Mouse (Mus musculus): ENCODE results near the gene Klf15.

The Klf15 gene

DNA sequence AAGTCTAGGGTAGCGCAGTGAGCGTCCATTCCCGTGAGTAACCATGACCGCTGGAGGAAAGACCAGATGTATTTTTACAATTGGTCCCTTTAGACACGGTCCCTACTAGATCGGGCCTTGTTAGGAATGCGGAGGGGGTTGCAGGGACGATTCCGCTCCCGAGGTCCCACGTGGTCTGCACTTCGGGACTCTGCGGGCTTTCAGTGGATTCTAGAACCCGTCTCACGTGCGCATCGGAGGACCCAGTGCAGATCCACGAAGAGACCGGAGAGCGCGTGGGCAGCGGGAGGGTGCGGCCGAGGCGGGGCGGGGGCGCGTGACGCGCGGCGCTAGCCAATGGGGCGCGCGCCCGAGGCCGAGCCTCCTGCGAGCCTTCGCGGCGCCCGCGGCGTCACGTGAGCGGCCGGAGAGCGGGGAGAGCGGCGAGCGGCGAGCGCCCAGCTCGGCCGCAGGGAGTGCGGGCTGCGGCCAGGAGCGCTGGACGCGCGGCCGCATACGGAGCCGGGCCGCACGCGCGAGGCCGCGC, at the start of gene Klf15:
Gene Klf15, plus strand, starts transcription at position 396 of the 526 bp plus-strand sequence.
- DNase-seq (ENCODE audit: low spot score in 2 of 2): no peak

DNA sequence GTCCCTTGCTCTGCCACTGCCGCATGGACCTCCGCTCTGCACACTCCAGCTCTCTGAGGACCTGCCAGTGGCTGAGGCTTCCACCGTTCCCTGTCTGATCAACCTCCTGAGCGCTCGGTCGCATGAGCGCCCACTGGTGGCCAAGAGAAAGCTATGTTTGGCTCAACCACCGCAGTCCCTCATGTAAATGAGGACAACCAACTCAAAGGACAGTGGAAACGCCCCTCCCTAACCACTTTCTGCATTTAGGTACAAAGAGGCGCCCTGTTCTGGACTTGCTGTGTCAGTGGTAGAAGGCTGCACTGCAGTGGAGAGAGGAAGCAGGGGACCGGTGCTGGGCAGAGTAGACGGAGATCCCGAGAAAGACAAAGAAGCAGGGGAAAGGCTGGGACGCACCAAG, 39.8 kb upstream of the Klf15 start:
- DNase-seq (ENCODE audit: low spot score in 2 of 2): peak; percentile 64 to 77

GRCm38 (mm10) chr6:90425361-90425760, 37.0 kb upstream of the Klf15 start:
- DNase-seq (ENCODE audit: low spot score in 2 of 2): no peak

DNA sequence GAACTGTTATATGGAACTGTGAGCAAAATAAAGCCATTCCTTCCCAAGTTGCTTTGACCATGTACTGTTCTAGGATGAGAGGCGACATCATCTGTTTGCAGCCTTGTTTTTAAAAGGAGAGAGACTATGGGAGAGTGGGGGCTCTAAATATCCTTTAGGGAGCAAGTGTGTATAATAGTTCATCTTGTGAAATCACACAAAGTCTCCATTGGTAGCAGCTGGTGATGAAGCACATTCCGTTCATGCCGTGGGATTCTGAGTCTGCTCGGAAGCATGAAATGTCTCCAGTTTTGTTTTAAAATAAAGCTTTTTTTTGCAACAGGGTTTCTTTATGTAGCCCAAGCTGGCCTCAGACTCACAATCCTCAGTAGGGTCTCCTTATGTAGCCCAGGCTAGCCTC, 36.4 kb upstream of the Klf15 start:
- no peak for DNase-seq (ENCODE audit: low spot score in 2 of 2)

DNA sequence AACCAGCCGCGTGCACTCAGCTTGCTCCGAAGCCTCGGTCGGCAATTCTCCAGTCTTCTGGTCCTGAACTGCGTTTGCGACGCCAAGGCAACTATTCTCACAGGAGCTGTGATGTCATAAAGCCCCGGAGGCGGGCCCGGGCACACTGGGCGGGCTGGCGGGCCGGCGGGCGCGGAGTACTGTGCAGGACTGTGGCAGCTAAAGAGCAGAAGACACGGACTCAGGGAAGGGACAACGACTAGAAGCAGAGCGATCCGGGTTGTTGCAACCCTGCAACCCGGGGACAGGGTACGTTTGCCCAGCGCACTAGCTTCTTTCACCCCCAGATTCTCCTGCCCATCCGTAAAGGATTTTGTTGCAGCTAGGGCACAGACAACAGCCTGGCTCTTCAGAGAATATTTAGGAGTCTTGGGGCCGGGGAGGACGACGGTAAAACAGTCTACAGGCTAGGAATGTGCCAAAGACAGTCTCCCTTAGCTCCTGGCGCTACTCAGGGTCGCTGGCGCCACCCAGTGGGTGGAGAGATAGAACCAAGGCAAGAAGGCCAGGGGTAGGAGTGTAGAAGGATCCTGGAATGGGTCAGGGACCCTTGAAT, 33.9 kb upstream of the Klf15 start, which contains the start of gene Cfap100:
Gene Cfap100, minus strand, starts transcription at position 418 of the 595 bp plus-strand sequence.
- peak; percentile 19 to 46 for DNase-seq (ENCODE audit: low spot score in 2 of 2)

GRCm38 (mm10) chr6:90429911-90430310, 32.5 kb upstream of the Klf15 start:
- no peak for DNase-seq (ENCODE audit: low spot score in 2 of 2)

DNA sequence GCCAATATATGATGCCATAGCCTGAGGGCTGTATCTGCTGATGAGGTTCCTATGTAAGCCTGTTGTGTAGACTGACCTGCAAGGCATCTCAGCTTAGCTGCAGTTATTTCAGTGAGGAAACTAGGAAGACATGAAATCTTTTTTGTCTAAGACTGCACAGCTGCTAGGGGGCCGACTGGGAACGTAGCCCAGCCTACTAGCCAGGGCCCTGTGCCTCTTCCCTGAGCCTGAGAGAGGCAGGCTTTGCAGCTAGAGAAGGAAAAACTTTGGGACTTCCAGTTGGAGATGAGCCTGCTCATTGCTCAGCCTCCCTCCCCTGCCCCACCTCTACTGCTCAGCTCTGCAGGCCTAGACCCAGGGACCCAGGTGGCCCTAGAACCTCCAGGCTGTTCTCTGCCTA, 30.9 kb upstream of the Klf15 start:
- DNase-seq (ENCODE audit: low spot score in 2 of 2): no peak

DNA sequence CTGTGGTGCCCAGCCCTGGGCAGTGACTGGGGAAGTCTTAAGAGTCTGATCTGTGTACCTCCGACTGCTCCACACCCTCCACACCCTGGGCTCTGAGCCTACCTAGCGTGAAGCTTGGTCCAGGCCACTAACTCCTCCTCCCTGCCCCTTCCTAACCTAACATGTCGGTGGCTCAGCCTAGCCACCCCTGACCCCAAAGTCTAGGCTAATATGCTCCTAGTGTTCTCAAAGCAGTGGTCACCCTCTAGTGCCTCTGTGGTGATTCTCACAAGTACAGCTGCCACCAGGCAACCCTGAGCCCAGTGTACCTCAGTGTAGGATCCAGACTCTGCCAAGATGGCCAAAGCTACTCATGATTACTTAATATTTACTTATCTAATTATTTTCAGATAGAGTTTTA, 27.7 kb upstream of the Klf15 start:
- DNase-seq (ENCODE audit: low spot score in 2 of 2): no peak

DNA sequence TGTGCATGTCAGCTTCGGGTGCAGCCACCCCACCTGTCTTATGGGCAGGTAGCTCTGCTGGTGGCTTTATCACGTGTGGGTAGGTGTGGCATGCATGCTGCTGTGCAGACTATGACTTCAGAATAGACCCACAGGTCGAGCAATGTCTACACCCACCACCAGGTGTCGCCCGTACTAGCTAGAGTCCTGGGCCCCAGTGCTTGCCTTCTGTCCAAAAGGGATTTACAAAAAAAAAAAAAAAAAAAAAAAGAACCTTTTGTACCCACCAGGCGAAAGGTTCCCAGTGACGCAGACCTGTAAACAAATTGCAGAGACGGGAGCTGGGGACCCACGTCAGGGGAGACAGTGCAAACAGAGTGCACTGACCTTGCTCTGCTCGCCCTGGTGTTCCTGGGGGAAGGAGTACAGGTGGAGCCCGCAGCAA, 27.2 kb upstream of the Klf15 start:
- DNase-seq (ENCODE audit: low spot score in 2 of 2): peak; percentile 28 to 71

GRCm38 (mm10) chr6:90436192-90436907, 26.0 kb upstream of the Klf15 start:
- DNase-seq (ENCODE audit: low spot score in 2 of 2): no peak

GRCm38 (mm10) chr6:90437041-90437440, 25.3 kb upstream of the Klf15 start:
- DNase-seq (ENCODE audit: low spot score in 2 of 2): no peak

DNA sequence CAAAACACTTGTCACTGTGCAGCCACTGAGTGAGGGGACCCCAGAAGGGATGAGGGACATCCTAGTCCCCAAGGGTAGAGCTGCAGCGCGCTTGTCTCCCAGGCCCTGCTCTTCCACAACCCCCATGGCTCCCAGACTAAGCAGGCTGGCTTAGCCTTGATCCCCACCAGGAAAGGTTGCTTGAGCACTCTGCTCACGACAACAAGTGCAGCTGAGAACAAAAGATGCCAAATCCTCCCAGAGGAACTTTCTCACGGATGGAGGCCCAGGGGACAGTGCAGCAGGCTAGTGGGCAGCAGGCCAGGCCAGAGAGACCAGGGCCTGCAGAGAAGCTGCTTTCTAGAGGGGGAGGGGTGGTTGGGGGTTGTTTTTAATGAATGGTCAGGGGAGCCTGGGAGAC, 15.5 kb upstream of the Klf15 start:
- no peak for DNase-seq (ENCODE audit: low spot score in 2 of 2)

DNA sequence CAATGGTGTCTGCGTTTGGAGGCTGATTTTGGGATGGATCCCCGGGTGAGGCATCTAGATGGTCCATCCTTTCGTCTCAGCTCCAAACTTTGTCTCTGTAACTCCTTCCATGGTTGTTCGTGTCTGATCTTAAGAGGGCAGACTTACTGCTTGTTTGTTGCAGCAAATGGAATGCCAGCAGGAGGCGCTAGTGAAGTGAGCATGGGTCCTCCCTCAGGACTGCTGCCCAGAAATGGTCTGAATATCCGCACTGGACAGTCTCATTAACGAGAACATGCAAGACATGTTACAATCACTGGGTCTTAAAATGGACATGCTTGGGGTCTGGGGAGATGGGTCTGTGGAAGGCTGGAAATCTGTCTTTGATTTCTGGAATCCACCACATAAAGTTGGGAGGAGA, 12.2 kb upstream of the Klf15 start:
- peak in 1 of 2 experiments; percentile 33 for DNase-seq (ENCODE audit: low spot score in 2 of 2)

DNA sequence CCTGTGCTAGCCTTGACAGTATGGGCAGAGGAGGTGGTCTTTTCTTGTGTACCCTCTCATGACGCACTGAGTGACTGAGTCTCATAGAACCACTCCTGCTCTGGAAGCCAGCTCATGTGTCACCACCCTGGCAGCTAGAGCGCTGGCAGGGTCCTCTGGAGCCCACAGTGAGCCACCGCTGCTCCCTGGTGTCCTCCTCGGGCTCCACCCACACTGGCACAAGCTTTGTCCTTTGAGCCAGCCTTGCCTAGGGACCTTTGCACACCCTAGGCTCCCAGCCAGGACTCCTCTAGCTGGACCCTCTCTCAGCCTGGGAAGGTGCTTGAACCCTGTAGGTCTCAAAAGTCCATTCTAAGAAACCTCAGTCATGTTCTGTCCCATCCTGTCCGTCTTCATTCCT, 11.7 kb upstream of the Klf15 start:
- DNase-seq (ENCODE audit: low spot score in 2 of 2): no peak

DNA sequence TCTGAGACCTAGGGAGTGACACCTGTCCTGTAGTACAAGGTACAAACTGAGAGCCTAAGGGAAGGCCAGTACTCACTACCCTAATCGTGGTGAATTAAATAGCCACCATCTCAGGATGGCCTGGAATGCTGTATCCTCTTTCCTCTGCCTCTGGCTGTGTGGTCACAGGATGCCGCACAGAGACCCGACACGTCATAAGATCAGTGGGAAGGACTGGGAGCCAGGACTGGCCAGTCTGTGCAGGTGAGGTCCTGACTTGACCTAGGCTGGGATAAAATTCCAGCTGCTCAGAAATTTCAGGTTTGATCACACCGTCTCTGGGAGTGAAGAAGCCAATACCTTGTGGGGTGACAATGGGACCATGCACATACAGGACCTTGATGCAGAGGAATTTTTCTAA, 10.9 kb upstream of the Klf15 start:
- no peak for DNase-seq (ENCODE audit: low spot score in 2 of 2)

- no peak for DNase-seq (ENCODE audit: low spot score in 2 of 2)
Observed at GRCm38 (mm10) chr6:90452603-90453002, 9.8 kb upstream of the Klf15 start.

- no peak for DNase-seq (ENCODE audit: low spot score in 2 of 2)
Observed at GRCm38 (mm10) chr6:90453751-90454150, 8.6 kb upstream of the Klf15 start.

GRCm38 (mm10) chr6:90457421-90457820, 5.0 kb upstream of the Klf15 start:
- DNase-seq (ENCODE audit: low spot score in 2 of 2): no peak

DNA sequence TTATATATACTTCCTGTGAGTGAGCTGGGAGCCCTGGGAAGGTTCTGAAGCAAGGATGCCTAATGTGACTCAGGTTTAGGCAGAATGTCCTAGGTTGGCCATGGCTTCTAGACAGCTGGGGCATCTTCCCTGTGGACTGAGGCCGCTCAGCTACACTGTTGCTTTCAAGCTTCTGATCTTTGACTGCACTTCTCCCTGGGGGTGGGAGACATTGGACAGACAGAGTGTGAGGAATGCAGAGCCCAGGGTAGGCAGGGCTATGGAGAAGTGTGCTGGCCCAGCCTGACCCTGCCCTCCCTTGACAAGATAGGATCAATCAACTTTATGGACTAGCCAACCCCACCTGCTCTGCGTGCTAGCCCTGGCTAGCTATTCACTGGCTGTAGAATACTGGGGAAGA, 1.2 kb upstream of the Klf15 start:
- no peak for DNase-seq (ENCODE audit: low spot score in 2 of 2)

DNA sequence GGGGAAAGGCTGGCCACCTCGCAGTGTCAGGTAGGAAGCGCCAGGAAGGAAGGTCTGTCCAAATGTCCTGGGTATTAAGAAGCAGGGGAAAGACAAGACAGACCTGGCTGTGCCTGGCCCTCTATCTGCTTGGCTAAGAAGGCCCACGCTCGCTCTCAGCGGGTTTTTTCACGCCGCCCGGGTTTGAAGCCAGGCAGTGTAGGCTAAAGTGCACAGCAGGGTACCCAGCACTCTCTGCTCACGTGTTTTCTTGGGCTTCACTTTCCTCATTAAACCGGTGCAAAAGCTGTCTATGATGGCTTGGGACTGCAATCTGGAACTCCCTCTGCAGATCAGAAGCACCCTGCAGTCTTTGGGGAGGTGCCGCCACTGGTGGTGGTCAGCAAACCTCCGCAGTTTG, 605 bp upstream of the Klf15 start:
- DNase-seq (ENCODE audit: low spot score in 2 of 2): no peak

DNA sequence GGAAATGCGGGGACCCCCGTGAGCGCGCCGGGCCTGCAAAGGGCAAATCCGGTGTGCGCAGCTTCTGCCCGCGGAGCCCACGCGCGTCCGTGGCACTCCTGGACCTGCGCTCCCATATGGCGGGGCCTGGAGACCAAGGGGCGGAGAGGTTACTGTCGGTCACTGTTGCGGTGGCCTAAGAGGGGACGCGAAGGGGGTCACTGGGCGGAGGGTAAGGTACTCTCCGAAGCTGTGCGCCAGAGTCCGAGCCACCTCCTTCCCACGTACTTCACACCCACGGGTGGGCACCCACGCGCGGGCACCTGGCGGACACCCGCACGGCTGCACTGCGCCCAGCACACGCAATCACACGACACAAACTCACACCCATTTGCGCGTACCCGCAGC, 458 bp downstream of the Klf15 start:
- no peak for DNase-seq (ENCODE audit: low spot score in 2 of 2)

- no peak for DNase-seq (ENCODE audit: low spot score in 2 of 2)
Observed at GRCm38 (mm10) chr6:90463228-90463862, 969 bp downstream of the Klf15 start.

DNA sequence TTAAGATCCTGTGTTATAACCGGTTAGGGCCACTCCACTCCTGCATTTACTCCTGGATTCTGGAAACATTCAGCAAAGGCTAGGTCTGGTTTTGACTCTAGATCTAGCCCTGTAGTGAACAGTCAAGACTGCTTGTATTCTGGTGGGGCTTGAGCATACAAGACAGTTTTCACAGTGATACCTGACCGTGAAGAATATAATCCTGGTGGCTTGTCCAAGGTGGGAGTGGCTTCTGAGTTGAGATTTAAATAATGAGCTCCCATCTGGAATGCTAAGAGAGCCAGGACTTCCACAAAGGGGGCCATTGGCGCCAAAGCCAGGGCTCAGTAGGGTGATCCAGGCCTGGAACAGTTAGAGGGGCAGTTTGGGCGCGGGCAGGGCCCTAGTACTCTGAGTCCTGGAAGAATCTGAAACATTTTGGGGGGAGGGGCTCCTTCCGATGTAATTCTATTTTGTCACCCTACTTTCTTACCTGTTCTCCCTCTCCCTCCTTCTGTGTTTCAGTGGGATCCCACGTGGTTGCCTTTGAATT, 1.6 kb downstream of the Klf15 start:
- DNase-seq (ENCODE audit: low spot score in 2 of 2): no peak

Data from thymus, postnatal 10 days (tissue).